Mouse (Mus musculus) testis, postnatal 14 days (tissue): Measurements from ENCODE around the gene Cldn19.

ENCODE experiments used
- DNase-seq: peaks from one replicate; pipeline ENCODE4 v3.0.0; 2021; ENCODE audit warnings: low spot score

Gene Cldn19

DNA sequence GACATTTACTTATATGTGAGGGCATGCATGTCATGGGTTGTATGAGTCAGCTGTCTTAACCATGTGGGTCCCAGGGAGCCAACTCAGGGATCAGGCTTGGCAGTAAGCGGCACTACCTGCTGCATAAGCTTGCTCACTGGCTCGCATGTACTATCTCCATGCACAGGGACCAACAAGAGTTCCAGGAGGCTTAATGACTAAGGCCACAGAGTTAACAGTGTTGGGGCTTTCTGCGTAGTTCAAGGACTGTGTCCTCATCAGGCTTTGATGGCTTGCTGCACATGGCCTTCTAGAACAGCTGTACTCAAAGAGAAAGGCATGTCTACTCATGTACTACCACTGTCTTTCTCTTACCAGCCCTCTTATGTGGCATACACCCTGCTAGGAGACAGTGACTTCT is 45.5 kb downstream of the Cldn19 start:
- DNase-seq: no peak

DNA sequence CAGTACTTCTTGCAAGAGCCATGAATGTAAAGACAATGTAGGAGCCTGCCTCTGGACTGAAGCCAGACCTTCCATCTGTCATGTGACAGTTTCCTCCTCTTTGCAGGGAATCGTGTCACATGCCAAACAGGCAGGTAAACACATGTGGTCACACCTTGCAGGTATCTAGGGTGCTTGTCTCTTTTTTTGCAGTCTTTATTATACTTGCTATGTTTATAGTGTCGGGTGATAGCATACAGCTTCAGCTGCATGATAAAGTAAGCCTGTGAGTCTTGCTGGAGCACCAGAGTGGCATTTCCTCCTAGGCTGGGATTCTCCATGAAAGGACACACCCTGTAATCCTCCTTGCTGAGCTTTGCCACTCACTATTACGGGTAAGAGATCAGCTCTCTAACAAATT is 46.6 kb downstream of the Cldn19 start:
- no peak for DNase-seq

DNA sequence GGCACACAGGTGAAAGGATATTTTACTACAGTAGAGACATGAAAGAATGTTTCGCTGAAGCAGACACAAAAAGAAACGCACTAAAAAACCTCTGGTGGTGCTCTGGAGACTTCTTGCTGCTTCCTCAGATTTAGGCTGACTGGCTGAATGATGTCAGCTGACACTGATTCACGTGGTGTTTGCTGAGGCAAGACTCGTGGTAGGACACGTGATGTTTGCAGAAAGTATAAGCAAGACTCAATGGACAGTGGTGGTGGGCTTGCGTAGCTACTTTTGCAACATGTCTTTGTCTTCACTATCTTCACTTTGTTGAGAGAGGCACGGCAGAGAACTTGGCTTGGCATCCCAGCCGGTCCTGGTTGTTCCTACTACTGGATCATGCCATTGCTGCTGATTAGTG is 48.1 kb downstream of the Cldn19 start:
- no peak for DNase-seq

DNA sequence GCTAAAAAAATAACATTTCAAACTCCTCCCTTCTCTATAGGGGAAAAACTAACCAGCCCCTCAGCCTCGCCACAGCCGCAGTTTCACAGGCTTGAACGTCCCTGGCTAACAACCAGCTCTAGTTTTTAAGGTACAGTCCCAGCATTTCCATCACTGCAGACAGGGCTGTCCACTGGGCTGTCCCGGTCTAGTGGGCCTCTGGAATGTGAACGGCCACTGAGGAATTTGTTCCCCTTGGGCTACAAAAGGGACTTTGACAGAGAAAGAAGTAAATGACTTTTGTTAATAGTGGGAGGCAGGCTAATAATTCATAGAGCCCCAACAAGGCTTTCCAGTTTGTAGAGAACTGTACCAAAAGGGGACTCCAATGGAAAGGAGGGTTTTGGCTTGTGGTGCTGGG is 50.2 kb downstream of the Cldn19 start:
- DNase-seq: no peak
